Mouse (Mus musculus): ENCODE results near the gene Bbs5. TPM values are rescaled to one million over a fixed set of nuclear protein-coding genes. Genes with fewer than 3 reads are reported as not detected.

Gene Bbs5
- polyA plus RNA-seq, 1 experiment = 7.6 TPM

DNA sequence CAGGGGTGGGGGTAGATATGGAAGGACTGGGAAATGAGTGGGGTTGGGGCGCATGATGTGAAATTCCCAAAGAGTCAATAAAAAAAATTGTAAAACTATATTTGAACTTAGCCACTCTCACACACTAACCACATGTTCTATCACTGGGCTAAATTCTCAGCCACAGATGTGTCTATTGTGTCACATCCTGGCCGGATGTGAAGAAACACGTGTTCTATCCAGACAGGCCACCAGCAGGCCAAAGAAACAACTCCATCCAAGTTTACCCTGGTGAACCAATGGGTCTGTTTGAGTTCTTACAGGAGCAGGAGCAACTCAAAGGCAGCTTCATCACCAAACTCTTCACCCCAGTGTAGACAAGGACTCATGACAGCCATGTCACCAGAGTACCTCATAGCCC, 69.5 kb downstream of the Bbs5 start:
- no peak overlapping the region for H3K4me2 ChIP-seq (ENCODE audit: low read depth)
- H3ac ChIP-seq (ENCODE audit: control insufficient read depth, insufficient read length) = no peak overlapping the region
- no peaks in the 10 kb centered on the region for H3K79me2 ChIP-seq (ENCODE audit: control insufficient read depth, insufficient read depth)
- H3K36me3 ChIP-seq (ENCODE audit: control insufficient read depth, insufficient read depth) = no peaks in the 10 kb centered on the region
- H3K27me3 ChIP-seq (ENCODE audit: control insufficient read depth, insufficient read depth, insufficient read length) = no peaks in the 10 kb centered on the region
- no peak overlapping the region for H3K4me3 ChIP-seq
- TF ChIP-seq REST (IDR thresholded peaks at IDR 0.05; ENCODE audit: insufficient read depth, insufficient read length) (no peak), USF1 (IDR thresholded peaks at IDR 0.05; ENCODE audit: low read depth) (peak; percentile 5)

Other genes with a start within 250 kb of the Bbs5 start
- gene Lrp2, start 61.1 kb upstream of the Bbs5 start, polyA plus RNA-seq (2012; fragmentation: generic; extraction: Trizol) = 0.07 TPM
- gene Klhl41, start 22.9 kb downstream of the Bbs5 start, polyA plus RNA-seq (2012; fragmentation: generic; extraction: Trizol) = 184 TPM
- 7.5 TPM for gene Fastkd1, start 66.3 kb downstream of the Bbs5 start, polyA plus RNA-seq (2012; fragmentation: generic; extraction: Trizol)
- gene Ppig, start 75.4 kb downstream of the Bbs5 start, polyA plus RNA-seq (2012; fragmentation: generic; extraction: Trizol) = 7.6 TPM
- 0.58 TPM for gene Ccdc173, start 142.4 kb downstream of the Bbs5 start, polyA plus RNA-seq (2012; fragmentation: generic; extraction: Trizol)
- 11.5 TPM for gene Phospho2, start 142.5 kb downstream of the Bbs5 start, polyA plus RNA-seq (2012; fragmentation: generic; extraction: Trizol)
- gene Klhl23, start 174.8 kb downstream of the Bbs5 start, polyA plus RNA-seq (2012; fragmentation: generic; extraction: Trizol) = 0.24 TPM
- 36.4 TPM for gene Ssb, start 214.4 kb downstream of the Bbs5 start, polyA plus RNA-seq (2012; fragmentation: generic; extraction: Trizol)
- 14.3 TPM for gene Mettl5, start 238.4 kb downstream of the Bbs5 start, polyA plus RNA-seq (2012; fragmentation: generic; extraction: Trizol)